Mouse (Mus musculus) stomach, postnatal 0 days (tissue): Measurements from ENCODE around the gene Chchd10.

ENCODE experiments used
- CTCF ChIP-seq: IDR thresholded peaks from 2 replicates; pipeline ENCODE4 v1.5.1; 2016; ENCODE audit warnings: antibody characterized with exemption, low read depth, mild to moderate bottlenecking, moderate library complexity
- EP300 ChIP-seq: optimal IDR thresholded peaks from 2 replicates; pipeline ENCODE3; 2016; ENCODE audit warnings: antibody characterized with exemption

GRCm38 (mm10) chr10:75884742-75885141, 48.2 kb upstream of the Chchd10 start:
- no peak for TF ChIP-seq EP300
- no peak for TF ChIP-seq CTCF
